Mouse (Mus musculus) E14TG2a.4 (cell line): ENCODE measurements around the gene Nnmt.

ENCODE experiments used
- CTCF ChIP-seq: conservative IDR thresholded peaks from 2 replicates; pipeline ENCODE4 v1.5.1; 2014; ENCODE audit warnings: low read length
- NANOG ChIP-seq: IDR thresholded peaks from 2 replicates; pipeline ENCODE4 v1.6.1; 2014; ENCODE audit warnings: borderline replicate concordance, low read length, mixed read lengths
- POU5F1 ChIP-seq: IDR thresholded peaks from 2 replicates; pipeline ENCODE4 v1.6.1; 2014; ENCODE audit warnings: low read length, borderline replicate concordance

GRCm38 (mm10) chr9:48637161-48637560, 32.2 kb upstream of the Nnmt start:
- TF ChIP-seq CTCF = no peak
- TF ChIP-seq NANOG = no peak
- no peak for TF ChIP-seq POU5F1
